Mouse (Mus musculus): ENCODE measurements at regions not wholly inside any gene's neighbourhood (a gene's known extent, or its start where the extent isn't known, plus 50 kb on each side); places are given as distances from the start of the nearest gene placed in this dataset.

GRCm38 (mm10) chr4:84137171-84137919 lies 537.7 kb downstream of the Bnc2 start:
- no peak for TF ChIP-seq CTCF (IDR thresholded peaks at IDR 0.05)
- no peak for TF ChIP-seq EP300 (IDR thresholded peaks at IDR 0.05)

Measured in lung, postnatal 0 days (tissue).